Mouse (Mus musculus): ENCODE data around the gene Rnf222.
A peak's percentile ranks its signal among the peaks of the same experiment; 100 is the strongest.
"Not testable (repeated sequence)": the region's sequence is repeated elsewhere in the genome, so short reads cannot be mapped to it uniquely, and the experiment has no call there.

The Rnf222 gene

DNA sequence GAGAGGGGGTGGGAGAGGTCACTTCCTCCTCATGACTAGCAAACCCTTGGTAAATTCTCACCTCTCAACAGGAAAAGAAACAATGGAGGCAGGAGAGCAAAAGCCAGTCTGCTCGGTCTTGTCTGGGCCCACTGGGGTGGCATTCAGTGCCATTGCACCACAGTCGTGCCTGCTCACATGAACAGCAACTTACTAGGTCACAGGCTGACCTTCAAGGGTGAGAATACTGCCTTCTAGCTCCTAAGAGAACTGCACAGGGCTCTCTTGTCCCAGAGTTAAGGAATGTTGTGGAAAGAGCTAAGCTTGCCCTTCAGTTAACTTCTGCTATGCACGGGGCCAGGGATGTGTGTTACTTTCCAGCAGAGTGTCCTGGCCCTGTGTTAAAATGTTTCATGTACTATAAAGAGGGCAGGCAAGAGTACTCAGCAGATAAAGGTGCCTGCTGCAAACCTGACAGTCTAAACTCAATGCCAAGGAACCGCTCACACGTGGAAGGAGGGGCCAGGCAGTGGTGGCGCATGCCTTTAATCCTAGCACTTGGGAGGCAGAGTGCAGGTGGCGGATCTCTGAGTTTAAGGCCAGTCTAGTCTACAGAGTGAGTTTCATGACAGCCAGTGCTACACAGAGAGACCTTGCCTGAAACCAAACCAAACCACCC is 20.6 kb downstream of the Rnf222 start:
- no peak for DNase-seq (ENCODE audit: low read depth, low spot score)

GRCm38 (mm10) chr11:68911531-68912177 is 23.3 kb downstream of the Rnf222 start:
- no peak for DNase-seq (ENCODE audit: low read depth, low spot score)

GRCm38 (mm10) chr11:68914566-68914965 is 26.2 kb downstream of the Rnf222 start:
- DNase-seq (ENCODE audit: low read depth, low spot score) = no peak

- no peak for DNase-seq (ENCODE audit: low read depth, low spot score)
Observed at GRCm38 (mm10) chr11:68923191-68923590, 34.8 kb downstream of the Rnf222 start.

GRCm38 (mm10) chr11:68924749-68925148 is 36.4 kb downstream of the Rnf222 start:
- DNase-seq (ENCODE audit: low read depth, low spot score) = no peak

DNA sequence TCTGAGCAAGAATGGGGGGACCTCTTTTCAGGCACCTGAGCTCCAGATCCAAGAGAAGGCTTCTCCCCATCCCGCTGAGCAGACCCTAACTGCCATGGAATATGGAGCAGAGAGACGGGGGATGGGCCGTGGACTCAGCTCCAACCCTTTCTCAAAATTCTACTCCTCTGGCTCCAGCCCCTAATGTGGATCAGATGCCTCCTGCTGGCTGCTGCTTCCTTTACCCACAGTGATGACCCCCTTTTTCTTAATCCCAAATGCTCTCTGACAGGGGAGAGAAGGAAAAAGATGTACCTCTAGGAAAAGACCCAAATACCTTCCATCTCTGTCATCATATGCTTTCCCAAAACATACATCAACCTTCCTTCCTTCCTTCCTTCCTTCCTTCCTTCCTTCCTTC is 38.6 kb downstream of the Rnf222 start, which contains the start of gene Odf4:
Gene Odf4, minus strand, starts transcription at position 101 of the 400 bp plus-strand sequence.
- DNase-seq (ENCODE audit: low read depth, low spot score) = no peak

DNA sequence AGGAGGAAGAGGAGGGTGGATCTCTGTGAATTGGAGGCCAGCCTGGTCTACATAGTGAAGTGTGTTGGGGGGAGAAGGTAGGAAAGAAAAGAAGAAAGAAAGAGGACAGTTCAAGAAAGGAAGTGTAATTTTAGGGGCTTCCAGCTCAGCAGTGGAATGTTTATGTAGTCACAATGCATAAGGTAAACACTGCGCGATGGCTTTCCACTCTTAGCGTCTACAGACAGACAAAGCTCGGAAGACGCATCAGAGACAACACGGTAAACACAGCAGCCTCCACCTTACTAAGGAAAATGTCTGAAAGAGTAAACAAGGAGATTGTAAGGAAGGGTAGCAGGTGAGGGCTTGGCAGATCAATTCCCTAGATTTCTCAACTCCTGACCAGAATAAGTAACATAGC is 41.6 kb downstream of the Rnf222 start:
- no peak for DNase-seq (ENCODE audit: low read depth, low spot score)

DNA sequence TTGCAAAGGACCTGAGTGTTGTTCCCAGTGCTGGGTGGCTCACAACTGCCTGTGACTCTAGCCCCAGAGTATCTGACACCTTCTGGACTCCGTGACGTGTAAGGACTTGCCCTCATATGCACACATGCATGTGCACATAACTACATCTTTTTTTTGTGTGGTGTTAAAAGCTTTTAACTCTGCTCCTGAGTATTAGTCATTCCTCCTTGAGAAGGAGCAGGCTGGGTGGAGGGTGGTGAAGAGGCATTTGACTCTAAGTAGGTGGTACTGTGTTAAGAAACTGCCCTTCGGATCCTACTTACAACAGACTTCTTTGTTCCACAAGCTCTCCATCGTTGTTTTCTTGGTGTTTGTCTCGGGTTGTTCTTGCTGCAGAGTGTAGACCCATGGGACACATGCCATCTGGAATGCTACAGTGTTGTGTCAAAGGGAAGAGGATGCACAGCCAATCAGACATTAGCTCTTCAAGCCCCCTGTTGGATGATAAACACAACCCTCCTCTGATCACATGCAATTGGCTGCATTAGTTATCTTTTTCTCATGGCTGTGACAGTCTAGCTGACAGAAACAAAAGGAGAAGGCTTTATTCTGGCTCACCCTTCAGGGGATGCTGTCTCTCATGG is 45.6 kb downstream of the Rnf222 start:
- DNase-seq (ENCODE audit: low read depth, low spot score) = no peak

DNA sequence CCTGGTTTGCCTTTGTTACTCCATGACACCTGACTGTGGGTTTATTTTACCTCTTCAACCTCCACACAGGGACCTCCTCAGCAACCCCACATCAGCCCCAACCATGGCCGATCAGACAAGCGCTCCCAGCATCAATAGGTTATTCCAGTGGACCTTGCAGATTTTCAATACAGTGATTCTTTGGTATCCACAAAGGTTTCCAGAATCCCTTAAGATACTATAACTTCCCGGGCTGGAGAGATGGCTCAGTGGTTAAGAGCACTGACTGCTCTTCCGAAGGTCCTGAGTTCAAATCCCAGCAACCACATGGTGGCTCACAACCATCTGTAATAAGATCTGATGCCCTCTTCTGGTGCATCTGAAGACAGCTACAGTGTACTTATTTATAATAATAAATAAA is 48.6 kb downstream of the Rnf222 start:
- not testable (repeated sequence) for DNase-seq (ENCODE audit: low read depth, low spot score)

DNA sequence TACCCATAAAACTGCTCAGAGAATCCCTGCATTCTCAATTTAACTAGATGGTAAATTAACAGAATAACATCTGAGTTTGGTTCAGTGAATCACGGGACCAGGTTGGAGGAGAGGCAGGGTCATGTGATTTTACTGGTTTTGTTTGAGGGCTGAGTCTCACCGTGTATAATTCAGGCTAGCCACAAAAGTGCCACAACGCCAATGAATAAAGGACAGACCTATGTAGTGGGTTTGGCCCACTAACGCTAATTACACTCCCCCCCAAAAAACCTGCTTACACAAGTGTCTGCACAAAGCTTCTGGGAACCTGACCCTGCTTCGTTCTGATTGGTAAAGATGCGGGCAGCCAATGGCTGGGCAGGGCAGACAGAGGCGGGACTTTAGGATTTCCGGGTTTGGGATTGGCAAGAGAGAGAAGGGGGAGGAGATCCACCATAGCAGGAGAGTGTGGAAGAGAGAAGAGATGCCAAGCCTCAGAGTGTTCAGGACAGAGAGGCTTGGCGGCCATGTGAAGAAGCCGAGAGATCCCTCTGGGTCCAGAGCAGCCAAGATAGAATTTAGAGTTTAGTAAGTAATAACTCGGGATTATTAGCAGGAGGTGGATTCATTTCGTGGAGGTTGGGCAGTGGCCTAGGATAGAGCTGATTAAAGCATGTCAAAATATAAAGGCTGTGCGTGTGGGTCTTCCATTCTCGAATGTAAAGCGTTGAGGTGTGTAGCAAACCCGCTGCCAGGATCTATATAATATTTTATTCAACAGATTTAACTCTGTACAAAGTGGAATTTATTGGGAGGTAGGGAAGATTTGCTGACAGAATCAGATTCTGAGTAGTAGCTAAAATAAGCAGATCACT is 51.3 kb downstream of the Rnf222 start:
- peak; percentile 89 for DNase-seq (ENCODE audit: low read depth, low spot score)

DNA sequence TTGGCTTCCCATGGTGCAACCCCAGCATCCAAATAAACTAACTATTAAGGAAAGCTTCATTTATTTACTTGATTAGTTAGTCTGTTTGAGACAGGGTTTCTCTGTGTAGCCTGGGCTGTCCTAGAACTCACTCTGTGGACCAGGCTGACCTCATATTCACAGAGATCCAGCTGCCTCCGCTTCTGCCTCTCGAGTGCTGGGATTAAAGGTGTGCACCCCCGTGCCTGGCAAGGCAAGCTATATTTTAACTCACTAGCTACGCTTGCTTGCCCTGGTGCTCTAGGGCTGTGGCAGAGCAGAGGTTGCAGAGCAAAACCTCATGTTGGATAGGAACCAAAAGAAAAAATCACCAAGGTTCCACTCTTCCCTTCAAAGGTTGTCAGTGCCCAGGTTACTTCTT is 52.2 kb downstream of the Rnf222 start:
- no peak for DNase-seq (ENCODE audit: low read depth, low spot score)

GRCm38 (mm10) chr11:68942731-68943130 is 54.4 kb downstream of the Rnf222 start:
- DNase-seq (ENCODE audit: low read depth, low spot score) = no peak

GRCm38 (mm10) chr11:68945245-68945644 is 56.9 kb downstream of the Rnf222 start:
- no peak for DNase-seq (ENCODE audit: low read depth, low spot score)
